Mouse (Mus musculus) embryo, embryonic 11.5 days (tissue): ENCODE results near the gene Dync1li1.
A peak's percentile ranks its signal among the peaks of the same experiment; 100 is the strongest.
"Not testable (repeated sequence)": the region's sequence is repeated elsewhere in the genome, so short reads cannot be mapped to it uniquely, and the experiment has no call there.

Experiments
- DNase-seq: peaks from one replicate; pipeline ENCODE4 v3.0.0-alpha.2; 2012; ENCODE audit warnings: low read depth, low spot score

Gene Dync1li1

DNA sequence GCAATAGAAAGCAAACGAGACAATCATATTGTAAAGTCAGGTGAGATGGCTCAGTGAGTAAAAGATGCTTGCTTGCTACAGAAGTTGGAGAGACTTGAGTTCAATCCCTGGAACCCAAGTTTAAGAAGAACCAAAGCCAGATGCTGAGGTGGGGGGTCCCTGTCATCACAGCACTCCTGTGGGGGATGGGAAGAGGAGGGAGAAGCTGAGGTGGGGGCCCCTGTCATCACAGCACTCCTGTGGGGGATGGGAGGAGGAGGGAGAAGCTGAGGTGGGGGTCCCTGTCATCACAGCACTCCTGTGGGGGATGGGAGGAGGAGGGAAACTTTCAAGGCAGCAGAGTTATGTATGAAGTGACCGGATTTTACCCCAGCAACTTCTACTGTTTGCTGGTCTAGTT, 15.0 kb upstream of the Dync1li1 start:
- no peak for DNase-seq

DNA sequence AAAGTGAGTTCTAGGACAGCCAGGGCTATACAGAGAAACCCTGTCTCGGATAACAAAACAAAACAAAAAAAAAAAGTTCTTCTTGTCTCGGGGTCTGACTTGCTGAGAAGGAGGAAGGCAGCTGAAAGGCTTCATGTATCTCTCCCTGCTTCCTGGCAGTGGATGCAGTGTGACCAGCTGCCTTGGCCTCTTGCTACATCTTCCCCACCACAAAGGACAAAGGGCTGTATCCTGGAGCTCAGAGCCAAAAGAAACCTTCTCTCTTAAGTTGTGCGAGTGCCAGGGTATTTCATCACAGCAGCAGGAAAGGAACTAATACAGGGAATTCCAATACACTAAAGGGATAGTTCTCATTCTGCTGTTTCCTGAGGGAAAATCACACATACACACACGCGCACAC, 10.0 kb upstream of the Dync1li1 start:
- no peak for DNase-seq

DNA sequence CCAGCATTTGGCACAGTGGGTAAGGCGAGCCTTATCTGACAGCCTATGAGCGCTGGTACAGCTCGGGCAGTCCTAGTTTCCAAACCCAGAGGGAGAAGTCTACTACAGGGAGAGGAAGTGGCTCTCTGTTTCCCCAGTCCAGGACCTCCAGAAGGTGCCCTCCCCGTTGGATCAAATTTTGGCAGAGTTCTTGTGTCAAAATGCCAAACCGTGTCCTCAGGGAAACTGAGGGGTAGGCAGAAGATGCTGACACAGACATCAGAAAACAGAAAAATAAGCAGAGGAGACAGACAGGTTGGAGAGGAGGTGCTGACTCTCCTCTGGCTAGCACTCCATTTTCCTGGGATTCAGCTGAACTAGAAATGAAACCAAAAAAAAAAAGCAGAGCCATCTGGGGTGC, 8.6 kb upstream of the Dync1li1 start:
- no peak for DNase-seq

DNA sequence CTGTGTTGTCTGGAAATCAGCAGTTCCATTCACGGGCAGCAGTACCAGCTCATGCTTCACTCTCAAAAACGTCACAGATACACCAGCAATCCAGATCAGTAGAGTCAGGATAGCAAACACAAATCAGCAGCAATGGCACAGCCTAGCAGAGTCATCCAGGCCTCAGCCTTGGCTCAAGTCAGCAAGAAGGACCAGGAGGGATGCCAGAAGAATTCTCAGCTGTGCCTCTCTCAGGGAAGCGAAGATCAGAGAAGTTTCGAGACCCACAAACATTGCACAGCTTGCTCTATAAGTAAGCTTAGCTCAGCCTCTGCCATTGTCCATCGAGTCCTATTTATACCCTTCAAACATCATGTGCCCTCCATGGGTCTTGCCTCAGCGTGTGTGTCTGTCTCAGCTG, 8.1 kb upstream of the Dync1li1 start:
- DNase-seq: no peak

DNA sequence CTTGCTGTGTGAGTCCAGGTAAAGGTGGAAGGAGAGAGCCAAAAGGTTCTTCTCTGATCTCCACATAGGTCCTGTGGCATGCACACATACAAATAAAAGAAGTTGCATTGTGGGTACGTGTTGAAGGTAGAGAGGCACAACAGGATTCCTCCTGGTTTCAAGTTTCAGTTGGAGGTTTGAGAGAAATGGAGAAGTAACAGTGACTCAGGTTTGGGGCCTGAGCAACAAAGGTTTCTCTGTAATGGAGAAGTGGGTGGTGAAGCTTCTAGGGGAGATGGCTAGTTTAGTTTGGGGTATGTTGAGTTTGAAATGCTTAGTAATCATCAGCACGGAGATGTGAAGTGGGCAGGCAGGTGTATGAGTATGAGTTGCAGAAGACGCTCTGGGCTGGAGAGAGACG, 6.4 kb upstream of the Dync1li1 start:
- no peak for DNase-seq

DNA sequence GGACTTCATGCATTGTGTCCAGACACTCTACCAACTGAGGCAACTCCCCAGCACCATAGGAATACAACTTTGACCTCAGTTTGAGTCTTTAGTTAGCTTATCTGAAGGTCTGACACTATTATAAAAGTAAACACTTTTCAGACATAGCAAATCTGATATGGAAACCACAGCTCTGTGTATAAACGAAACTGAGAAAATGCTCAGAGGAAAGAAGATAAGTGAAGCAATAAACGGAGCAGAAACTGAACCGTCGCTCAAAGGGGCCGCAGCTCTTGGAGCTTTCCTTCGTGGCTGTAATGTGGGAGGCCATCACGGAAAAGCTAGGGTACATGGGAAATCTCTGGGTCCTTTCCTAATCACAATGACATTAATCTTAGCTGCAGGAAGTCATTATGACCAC, 2.3 kb upstream of the Dync1li1 start:
- DNase-seq: no peak

DNA sequence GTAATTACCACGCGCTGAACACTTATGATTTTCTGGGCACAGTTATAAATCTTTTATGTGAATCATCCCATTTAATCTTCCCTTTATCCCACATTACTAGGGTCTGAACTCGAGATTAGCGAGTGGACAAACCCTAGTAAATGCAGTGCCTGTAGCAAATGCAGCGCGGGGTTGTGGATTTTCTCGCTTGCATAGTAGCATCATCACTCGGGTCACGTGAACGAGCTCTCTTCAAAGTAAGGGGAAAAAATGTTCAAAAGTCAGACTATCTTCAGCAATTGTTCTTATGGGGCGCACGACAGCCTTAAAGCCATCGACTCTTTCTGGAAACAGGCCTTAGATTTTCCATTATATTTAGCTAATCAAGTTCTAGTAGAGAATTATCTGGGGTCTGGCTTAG, 951 bp upstream of the Dync1li1 start:
- DNase-seq: no peak

DNA sequence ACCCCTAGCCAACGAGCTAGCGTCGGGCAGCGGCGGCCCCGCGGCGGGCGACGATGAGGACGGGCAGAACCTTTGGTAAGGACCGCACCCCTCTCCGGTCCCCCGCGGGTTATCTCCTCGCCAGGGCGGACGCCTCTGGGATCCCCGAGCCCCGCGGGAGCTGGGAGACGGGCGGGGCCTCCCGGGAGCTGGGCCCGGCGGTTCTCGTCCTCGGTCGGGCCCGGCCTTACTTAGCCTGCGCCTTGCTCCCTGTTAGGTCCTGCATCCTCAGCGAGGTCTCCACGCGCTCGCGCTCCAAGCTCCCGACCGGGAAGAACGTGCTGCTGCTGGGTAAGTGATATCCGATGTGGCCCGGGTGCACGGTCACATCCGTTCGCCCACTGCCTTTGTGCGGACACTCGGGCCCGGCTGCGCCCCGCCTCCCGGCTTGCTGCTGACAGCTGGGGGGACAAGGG, 390 bp downstream of the Dync1li1 start:
- DNase-seq: no peak

DNA sequence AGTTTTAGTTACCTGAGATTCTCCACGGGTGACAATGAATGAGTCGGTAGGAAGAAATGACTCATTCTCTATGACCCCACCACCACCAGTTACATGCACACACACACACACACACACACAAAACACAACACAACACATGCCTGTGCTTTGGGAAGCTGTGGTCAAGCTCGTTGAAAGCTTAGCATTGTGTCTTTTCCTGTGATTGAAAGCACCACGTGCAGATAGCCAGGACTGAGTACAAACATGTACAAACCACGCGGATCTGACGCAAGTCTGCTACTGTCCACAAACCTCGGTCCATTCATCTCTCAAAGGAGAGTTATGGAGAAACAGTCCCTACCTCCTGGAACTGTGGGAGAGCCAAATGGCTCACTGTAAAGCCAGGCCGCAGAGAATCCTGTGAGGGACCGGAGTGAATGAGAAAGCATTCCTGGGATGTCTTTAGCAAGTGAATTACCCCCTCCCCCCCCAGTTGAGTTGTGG, 1.6 kb downstream of the Dync1li1 start:
- DNase-seq: no peak

DNA sequence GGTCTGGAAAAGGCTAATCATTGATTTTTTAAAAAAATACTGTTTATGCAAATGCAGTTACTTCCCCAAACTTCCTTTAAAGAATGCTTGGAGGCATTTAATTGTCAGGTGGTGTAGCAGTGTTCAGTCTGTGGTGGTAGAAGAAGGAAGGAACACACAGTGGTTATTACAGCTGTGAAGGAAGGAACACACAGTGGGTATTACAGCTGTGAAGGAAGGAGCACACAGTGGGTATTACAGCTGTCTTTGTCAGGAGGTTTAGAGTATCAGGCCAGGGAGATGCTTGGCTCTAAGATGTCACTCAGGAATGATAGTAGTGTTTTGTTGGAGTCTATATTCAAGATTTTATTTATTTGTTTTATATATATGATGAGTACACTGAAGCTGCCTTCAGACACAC, 2.5 kb downstream of the Dync1li1 start:
- DNase-seq: no peak

DNA sequence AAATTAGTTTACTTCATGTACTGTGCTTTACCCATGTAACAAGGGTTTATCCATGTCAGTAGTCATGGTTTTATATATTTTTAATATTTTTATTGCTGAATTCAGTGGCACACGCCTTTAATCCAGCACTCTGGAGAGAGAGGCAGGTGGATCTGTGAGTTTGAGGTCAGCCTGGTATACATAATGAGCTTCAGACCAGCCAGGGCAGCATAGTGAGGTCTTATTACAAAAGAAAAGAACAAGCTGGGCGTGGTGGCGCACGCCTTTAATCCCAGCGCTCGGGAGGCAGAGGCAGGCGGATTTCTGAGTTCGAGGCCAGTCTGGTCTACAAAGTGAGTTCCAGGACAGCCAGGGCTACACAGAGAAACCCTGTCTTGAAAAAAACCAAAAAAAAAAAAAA, 7.1 kb downstream of the Dync1li1 start:
- DNase-seq: not testable (repeated sequence)

DNA sequence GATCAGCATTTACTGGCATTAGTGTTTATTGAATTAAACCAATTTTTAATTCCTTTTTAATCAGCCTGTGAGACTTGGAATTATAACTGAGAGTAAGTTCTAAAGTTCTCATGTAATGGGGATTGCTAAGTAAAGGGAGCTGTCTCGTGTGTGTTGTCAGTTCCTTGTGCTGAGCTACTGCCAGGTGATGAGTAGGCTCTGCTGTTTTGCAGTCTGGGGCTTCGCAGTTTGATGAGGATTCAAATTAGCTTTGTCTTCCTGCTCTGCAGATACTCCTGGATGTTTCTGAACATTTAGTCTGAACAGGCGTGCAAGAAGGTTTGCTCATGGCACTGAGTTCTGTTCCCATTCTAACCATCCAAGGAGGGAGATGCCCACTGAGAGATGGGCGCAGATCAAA, 8.5 kb downstream of the Dync1li1 start:
- DNase-seq: no peak

DNA sequence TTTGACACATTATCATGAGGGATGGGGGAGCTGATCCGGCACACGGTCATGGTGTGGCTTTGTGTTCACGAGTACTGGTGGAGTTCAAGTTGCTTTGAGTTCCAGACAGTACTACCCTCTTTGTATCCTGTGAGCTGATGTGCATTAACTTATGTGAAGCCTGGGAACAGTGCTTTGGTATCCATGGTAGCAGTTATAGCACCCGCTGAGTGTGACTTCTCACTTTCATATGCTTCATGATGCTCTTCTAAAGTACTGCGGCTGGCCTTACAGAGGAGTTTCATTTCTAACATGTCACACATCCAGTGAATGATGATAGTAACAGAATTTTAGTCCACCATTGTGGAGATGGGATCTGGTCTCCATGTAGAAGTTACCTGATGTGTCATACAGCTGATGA, 9.3 kb downstream of the Dync1li1 start:
- DNase-seq: no peak

DNA sequence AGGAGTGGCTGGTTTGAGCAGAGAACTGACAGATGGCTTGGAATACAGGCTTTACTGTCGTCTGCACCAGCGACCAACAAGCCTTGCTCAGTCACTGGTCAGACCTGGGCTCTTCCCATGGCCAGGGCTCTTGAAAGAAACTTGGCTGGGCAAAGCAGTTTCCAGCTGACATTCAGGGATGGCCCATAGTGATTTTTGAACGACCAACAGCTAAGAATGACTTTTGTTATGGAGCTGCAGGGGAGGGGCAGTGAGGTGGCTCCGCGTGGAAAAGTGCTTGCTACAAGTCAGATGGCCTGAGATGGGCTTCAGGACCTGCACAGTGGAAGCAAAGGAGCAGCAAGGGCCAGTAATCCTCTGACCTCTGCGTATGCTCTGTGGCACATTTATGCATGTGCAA, 10.7 kb downstream of the Dync1li1 start:
- no peak for DNase-seq

DNA sequence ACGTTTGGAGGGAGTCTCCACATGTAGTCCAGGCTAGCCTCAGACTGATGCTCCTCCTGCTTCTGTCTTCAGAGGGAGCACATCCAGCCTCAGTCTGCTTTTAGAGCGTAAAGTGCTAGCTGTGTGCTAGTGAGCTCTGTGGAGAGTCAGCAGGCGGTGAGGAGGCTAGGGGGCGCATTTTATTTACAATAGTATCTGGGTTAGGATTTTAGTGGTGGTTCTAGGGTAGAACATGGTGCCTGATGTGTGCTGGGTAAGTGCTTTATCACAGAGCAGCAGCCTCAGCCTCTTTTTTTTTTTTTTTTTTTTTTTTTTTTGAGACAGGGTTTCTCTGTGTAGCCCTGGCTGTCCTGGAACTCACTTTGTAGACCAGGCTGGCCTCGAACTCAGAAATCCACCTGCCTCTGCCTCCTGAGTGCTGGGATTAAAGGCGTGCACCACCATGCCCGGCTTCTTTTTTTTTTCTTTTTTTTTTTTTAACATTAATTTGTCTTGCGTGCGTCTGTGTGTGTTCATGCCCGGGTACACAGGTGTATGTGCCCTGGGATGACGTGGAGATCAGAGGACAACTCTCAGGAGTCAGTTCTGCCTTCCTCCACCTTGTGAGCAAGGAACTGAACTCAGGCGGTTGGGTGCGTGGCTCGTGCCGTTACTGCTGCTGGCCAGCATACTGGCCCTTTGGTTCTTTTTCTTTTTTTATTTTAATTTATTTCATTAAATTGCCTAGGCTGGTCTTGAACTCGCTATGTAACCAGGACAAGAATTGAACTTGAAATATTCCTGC, 11.5 kb downstream of the Dync1li1 start:
- no peak for DNase-seq

DNA sequence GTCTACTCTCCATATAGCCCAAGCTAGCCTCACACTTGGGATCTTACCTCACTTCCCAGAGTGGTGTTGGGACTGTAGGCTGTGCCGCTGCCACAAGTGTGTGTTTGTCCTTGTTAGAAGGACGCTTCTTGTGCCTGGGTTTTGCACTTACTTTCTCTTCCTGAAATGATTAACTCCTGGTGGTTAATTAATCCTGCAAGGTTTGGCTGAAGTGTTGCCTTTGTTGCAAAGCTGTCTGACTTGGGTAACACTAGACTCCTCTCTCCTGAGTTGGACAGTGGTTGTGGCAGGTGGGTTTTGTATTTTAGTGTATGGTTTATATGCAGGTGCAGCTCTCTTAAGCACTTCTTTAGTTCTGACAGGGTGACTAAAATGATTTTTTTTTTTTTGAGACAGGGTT, 12.4 kb downstream of the Dync1li1 start:
- no peak for DNase-seq

DNA sequence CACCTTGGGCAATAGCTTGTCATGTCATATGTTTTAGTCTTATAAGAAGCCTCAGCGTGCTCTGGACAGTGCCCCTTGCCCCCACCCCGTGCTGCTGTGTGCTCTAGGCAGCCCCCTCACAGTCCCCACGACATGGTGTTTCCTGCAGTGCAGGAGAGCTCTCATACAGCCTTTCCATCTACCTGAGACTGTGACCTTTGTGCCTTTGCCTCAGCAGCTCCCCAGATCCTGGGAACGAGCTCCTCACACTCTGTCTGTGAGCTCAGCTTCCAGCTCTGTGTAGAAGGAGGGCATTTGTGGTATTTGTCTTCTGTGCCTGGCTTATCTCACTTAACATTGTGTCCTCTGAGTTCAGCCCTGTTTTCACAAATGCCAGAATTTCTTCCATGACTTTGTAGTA, 13.3 kb downstream of the Dync1li1 start:
- DNase-seq: no peak

DNA sequence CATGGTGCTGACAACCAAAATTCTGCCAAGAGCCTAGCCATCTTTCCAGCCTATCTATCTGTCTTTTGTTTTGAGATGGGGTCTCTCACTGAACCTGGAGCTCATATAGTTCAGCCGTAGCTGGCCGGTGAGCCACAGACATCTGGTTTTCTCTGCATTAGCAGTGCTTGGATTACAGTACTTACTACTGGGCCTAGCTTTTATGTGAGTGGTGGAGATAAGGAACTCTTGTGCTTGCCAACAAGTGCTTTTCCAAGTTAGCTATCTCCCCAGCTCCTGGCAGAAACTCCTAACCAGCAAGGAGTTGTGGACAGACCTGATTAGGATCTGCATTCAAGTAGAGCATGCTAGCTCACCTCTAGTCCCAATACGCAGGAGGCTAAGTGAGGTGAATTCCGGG, 19.2 kb downstream of the Dync1li1 start:
- DNase-seq: no peak

DNA sequence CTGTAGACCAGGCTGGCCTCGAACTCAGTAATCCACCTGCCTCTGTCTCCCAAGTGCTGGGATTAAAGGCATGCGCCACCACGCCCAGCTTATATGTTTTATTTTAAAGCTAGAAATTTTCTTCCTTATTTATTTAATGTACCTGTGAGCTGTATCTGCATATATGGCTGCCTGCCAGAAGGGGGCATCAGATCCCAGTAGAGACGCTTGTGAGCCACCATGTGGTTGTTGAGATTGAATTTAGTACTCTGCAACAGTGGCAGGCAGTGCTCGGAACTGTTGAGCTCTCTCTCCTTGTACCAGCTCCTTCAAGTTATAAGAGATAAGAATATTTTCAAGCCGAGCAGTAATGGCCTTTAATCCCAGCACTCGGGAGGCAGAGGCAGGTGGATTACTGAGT, 21.8 kb downstream of the Dync1li1 start:
- no peak for DNase-seq

DNA sequence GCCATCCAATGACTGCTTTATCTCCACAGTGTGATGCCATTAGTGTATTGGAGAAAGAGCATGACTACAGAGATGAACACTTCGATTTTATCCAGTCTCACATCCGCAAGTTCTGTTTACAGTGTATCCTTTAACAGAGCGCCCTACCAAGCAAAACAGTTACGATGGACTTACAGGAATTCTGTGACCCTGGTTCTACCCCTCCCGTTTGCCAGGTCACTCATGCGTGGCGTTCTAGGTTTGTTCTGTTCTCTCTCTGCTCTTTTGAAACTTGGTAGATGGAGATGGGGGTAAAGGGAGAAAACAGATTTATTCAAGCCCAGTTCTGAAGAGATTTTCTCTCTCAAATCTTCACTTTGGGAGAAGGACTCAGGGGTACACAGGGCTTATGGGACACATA, 24.9 kb downstream of the Dync1li1 start:
- no peak for DNase-seq

DNA sequence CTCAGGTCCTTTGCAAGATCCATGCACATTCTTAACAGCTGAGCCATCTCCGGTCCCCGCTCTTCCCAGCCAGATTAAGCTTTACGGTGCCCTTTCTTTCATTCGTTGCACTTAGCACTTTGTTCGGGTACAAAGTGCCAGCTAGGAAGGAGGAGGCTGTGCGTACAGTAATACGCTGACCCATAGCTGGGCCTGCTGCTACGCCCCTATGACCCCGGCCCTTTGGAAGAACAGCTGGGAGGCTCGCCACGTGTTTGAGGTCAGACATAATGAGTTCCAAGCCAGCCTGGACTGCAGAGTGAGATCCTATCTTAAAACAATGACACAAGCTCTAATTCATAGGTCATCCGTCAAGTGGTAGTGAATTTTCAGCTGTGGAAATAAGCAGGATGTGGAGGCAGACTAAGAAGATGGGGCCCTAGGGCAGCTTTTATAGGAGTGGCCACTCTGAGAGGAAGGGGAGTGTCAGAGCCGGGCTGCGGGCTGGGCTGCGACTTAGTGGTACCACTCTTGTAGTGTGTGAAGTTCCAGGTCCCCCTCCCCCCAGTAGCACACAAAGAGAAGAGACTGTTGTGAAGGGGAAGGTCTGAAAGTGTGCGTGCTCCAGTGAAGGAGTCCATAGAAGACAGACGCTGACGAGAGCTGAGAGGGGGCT, 28.2 kb downstream of the Dync1li1 start:
- no peak for DNase-seq

DNA sequence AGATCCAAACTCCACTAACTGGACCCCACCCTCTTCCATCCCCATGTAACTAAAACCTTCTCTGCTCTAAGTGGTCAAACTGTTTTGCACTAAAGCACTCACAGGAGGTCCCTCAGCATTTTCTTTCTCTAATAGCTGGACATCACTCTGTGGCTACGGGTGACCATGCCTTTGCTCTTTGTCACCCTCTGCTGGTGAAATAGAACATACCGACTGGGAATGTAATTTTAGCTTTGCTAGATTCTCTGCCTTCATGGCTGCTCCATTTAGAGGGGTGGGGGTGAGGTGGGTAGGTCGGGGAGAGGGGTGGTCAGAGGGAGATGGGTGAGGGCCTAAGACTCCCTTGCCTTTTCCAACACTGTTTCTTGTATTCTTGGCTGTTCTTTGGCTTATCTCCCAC, 38.7 kb downstream of the Dync1li1 start:
- DNase-seq: peak; percentile 53

DNA sequence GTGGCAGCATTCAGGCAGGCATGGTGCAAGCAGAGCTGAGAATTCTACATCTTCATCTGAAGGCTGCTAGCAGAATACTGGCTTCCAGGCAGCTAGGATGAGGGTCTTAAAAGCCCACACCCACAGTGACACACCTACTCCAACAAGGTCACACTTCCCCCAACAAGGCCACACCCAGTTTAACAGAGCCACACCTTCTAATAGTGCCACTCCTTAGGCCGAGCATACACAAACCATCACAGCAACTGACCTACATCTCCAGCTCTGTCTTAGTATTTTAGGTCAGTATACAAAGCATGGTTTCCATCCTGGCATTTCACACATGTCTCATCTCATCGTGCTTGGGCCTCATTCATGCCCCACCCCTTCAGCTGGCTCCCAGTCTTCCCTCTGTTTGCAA, 39.8 kb downstream of the Dync1li1 start:
- DNase-seq: not testable (repeated sequence)
